ENCODE assay signal across 9 mouse cellular contexts in the genomic region with DNA sequence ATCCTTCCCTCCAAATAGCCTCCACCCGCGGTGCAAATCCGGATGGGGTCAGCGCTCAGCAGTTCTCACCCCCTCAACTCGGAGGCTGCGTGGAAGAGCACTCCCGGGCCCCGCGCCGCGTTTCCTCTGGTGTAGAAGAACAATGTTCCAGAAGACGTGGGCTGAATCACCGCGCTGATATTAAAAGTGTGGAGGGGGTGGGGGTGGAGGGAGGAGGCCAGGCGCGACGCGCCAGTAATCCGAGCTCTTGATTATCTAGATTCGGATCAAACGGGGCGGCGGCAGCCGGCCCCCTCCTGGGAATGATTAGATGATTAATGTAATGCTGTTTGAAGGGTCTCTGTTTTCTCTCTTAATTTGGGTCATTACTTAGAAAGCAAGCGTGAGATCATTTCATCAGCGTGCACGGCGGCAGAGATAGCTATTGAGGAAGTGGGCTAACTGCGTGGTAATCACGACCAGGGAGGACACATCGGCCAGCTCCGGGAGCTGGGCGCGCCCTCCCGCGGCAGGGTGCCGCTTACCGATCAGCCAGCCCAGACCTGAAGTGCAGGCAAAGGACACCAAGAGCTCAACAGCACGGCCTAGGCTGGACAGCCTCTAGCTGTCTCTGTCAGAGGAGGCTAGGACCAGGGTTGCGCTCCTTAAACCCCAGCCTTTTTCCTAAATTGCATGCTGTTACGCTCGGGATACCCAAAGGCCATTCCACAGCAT. TPM values are rescaled to one million over a fixed set of nuclear protein-coding genes. Genes with fewer than 3 reads are reported as not detected.
A peak's percentile ranks its signal among the peaks of the same experiment; 100 is the strongest.
DNase-seq lines count a peak whose midpoint lies in the region; ATAC-seq lines count a peak whose summit lies in the region.
"Had no signal": no experiment of that assay in that cellular context is flagged by ENCODE, and none has a peak within 500 bp of the region (broad histone marks: within the 10 kb centered on the region; RNA-seq: fewer than 3 reads in every experiment).

No protein-coding gene starts in this region.

- no peaks in the 10 kb centered on the region for H3K9me3 ChIP-seq in stomach, embryonic 14.5 days (ENCODE audit: control insufficient read depth, low read depth, low read length)

- peak overlapping the region; percentile 3; the same call in 1 of the 2 replicates for H3K4me3 ChIP-seq in stomach, embryonic 14.5 days (ENCODE audit: low read depth, low read length)

- DNase-seq in cerebellum, postnatal 25 days = peak; percentile 28 to 33
- no peak for DNase-seq in cerebellum, postnatal 4 days (ENCODE audit: low spot score in 2 of 2)
- DNase-seq in ovary, postnatal 36 days (ENCODE audit: low spot score) = peak; percentile 24
- DNase-seq in ovary, postnatal 14 days (ENCODE audit: low spot score) = no peak
- peak; percentile 61 to 67 for DNase-seq in layer of hippocampus, postnatal 10 days (ENCODE audit: low spot score in 2 of 2)
- DNase-seq in gastrocnemius, postnatal 25 days = no peak
- DNase-seq in spleen, postnatal 4 days (ENCODE audit: low spot score in 2 of 2) = no peak

- no peaks in the 10 kb centered on the region for H3K36me3 ChIP-seq in stomach, embryonic 14.5 days (ENCODE audit: control insufficient read depth, insufficient read depth, low read length)

- no peak for ATAC-seq in stomach, embryonic 14.5 days (ENCODE audit: insufficient number of reproducible peaks, insufficient read depth, low FRiP score, low read depth)

- no peaks in the 10 kb centered on the region; the same call in 1 of the 2 replicates for H3K4me1 ChIP-seq in stomach, embryonic 14.5 days (ENCODE audit: control insufficient read depth, insufficient read depth, low read length)

- peak overlapping the region; percentile 10; the same call in 1 of the 2 replicates for H3K4me2 ChIP-seq in stomach, embryonic 14.5 days (replicated peaks; ENCODE audit: low read depth, low read length)

- H3K27ac ChIP-seq in stomach, embryonic 14.5 days (ENCODE audit: low read length) = no peak overlapping the region

- no peak overlapping the region for H3K9ac ChIP-seq in stomach, embryonic 14.5 days (replicated peaks; ENCODE audit: low read depth, low read length)

- peaks cover 80% of the 10 kb centered on the region for H3K27me3 ChIP-seq in stomach, embryonic 14.5 days (ENCODE audit: control insufficient read depth, insufficient read depth, low read length)

- WGBS in stomach, embryonic 14.5 days = under 1% methylated on average over 42 of the region's 42 CpGs

RNA-seq across cellular contexts. Expression of a gene that starts 6.8 kb away (rescaled TPM):
- total RNA-seq in layer of hippocampus, postnatal 10 days (2021) = 10 to 100 TPM; 50.1 to 50.7 TPM
- not detected in 2 replicates for polyA plus RNA-seq in stomach, embryonic 14.5 days (2014; fragmentation: Nextera tagmentation; extraction: Ambion mirVana)
- not detected for total RNA-seq in gastrocnemius, postnatal 25 days (2021)
- polyA plus RNA-seq: gonadal fat pad, adult 2 months had no signal

RNA-seq across cellular contexts. Expression of a gene that starts 57.3 kb away (rescaled TPM):
- 10 to 100 TPM; 29.0 to 43.3 TPM for total RNA-seq in layer of hippocampus, postnatal 10 days (2021)
- 50.9 and 52.1 TPM in 2 replicates for polyA plus RNA-seq in stomach, embryonic 14.5 days (2014; fragmentation: Nextera tagmentation; extraction: Ambion mirVana)
- 10 to 100 TPM; 12.2 to 14.5 TPM for total RNA-seq in gastrocnemius, postnatal 25 days (2021)

RNA-seq across cellular contexts. Expression of a gene that starts 57.5 kb away (rescaled TPM):
- total RNA-seq in layer of hippocampus, postnatal 10 days (2021) = not detected
- polyA plus RNA-seq in stomach, embryonic 14.5 days (2014; fragmentation: Nextera tagmentation; extraction: Ambion mirVana) = 0.11 and 0.30 TPM in 2 replicates
- total RNA-seq in gastrocnemius, postnatal 25 days (2021) = under 1 TPM in 1 of 2 experiments, not detected in 1; 0.10 TPM

Comparison
In these comparisons a context has a peak if more than half of its experiments do, and no peak if none do; other contexts are left out.
1. DNase-seq: peak in cerebellum, postnatal 25 days (2 of 2), ovary, postnatal 36 days (single experiment) and layer of hippocampus, postnatal 10 days (2 of 2); none in cerebellum, postnatal 4 days (0 of 2), ovary, postnatal 14 days (single experiment), gastrocnemius, postnatal 25 days (single experiment) and spleen, postnatal 4 days (0 of 2).
2. RNA of a gene that starts 6.8 kb away (total RNA-seq): 50.1 to 50.7 TPM in layer of hippocampus, postnatal 10 days; not detected in gastrocnemius, postnatal 25 days; every median in the first group is over 10 times any median in the second.